Mouse (Mus musculus): ENCODE results near the gene Cnpy1. TPM values are rescaled to one million over a fixed set of nuclear protein-coding genes. Genes with fewer than 3 reads are reported as not detected.
A peak's percentile ranks its signal among the peaks of the same experiment; 100 is the strongest.

Cnpy1 gene
- total RNA-seq, 2 experiments from 2014 or later = not detected

DNA sequence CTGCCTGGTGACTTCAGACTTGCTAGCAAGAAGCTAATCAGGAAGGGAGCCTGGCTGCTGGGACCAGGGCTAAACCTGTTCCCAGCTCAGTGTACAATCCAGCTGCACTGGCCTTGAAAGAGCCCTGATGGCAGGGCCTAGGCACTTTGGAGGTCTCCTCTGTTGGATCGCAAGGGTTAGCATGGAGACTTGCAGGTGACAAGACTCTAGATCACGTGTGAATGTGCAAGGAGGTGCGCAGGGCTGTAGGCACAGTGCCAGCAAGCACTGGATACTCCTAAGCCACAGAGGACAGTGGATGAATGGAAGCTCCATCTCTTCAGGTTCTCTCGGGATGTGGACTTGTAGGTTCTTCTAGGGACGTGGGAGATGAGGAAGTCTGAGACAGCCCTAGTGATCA, 6.7 kb downstream of the Cnpy1 start:
- DNase-seq = no peak

DNA sequence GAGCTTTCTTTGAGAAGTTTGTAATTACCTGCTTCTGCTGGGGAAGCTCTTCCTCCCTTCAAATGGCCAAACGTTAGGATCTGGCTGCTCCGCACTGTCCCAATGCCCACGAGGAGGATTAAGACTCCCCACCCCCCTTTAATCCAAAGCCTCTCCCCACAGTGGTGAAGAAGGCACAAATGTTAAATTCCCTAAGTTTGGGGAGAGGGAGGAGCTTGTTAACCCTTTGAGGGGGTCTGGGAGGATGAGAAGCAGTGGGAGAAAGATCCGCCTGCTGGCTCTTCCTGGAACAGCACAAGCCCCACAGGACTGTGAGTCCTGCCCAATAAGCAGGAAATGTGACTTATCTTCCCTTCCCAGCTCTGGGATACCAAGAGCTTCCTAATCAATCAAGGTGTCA, 7.5 kb downstream of the Cnpy1 start:
- no peak for DNase-seq

GRCm38 (mm10) chr5:28237715-28238114, 7.9 kb downstream of the Cnpy1 start:
- DNase-seq = no peak

GRCm38 (mm10) chr5:28237055-28237454, 8.6 kb downstream of the Cnpy1 start:
- DNase-seq = peak; percentile 17

DNA sequence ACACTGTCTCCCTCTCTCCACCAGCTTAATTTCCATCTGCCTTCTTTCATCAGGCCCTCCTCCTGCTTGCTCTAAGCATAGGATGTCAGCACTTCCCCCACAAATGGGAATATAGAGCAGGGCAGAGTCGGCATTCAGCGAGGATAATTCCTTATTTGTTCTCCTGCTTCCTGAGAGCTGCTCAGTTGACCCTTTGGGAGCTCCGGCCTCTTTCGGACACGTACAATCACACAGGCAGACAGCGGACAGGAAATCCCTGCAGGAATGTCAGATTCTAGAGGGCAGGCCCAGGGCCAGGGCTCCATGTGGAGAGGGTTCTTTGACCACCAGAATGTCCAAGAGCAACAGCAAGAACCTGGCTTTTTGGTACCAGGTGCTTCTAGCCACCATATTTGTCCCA, 9.5 kb downstream of the Cnpy1 start:
- peak; percentile 16 for DNase-seq

DNA sequence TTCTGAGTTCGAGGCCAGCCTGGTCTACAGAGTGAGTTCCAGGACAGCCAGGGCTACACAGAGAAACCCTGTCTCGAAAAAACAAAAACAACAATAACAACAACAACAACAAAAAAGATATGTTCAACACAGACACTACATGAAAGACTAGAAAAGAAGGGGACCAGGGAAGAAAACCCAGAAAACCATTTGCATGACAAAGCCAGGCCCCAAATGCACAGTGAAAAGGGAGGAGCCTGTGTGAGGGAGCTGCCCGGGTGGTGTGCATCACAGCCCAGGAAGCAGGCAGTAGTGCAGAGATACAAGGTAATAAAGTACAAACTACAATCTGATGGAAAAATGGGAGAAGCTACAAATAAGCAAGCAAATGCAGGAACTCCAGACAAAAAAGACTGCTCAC, 13.5 kb downstream of the Cnpy1 start:
- no peak for DNase-seq

- no peak for DNase-seq
Observed at GRCm38 (mm10) chr5:28219596-28219995, 26.0 kb downstream of the Cnpy1 start.

- DNase-seq = no peak
Observed at GRCm38 (mm10) chr5:28213441-28213840, 32.2 kb downstream of the Cnpy1 start.

- DNase-seq = no peak
Observed at GRCm38 (mm10) chr5:28211651-28212310, 33.8 kb downstream of the Cnpy1 start.

DNA sequence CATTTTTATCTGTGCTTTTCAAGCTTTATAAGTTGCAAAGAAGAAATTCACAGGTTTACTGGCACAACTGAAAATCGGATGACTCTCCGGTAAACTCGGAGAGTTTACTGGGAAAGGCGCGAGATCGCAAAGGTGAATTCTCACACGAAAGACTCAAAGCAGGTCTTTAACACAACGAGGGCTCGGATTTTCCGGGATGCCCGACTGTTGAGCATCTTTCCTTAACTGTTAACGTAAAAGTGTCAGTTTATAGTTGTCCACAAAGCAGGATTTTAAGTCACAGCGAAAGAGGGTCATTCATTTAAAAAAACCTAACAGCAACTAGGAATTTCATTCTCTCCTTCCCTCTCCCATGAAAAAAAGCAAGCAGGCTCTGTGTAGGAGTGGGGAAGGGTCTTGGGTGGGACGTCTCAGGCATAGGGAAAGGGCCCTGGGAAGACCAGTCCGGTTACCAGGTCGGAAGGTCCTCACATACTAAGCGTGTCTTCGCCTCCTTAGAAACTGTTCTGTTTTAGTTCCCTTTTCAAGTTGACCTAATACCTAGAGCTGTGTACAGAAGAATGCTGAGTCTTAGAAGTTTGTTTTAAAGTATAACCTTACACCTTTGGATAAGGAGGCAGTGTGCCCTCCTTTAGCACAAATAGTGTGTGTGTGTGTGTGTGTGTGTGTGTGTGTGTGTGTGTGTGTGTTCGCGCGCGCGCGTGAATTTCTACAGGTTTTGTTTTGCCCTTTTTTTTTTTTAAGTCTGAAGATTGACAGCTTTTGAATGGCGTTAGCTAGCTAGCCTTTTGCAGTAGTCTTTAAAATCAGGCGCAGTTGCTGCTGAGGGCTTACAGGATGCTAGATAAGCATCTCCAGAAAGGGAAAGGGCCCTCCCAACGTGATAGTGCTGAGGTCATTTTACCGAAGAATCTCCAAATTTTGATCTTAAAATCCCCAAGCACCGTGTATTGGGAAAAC, 34.7 kb downstream of the Cnpy1 start:
- no peak for DNase-seq

- no peak for DNase-seq
Observed at GRCm38 (mm10) chr5:28209549-28210431, 35.8 kb downstream of the Cnpy1 start.

GRCm38 (mm10) chr5:28208726-28209520, 36.7 kb downstream of the Cnpy1 start:
- no peak for DNase-seq

GRCm38 (mm10) chr5:28207043-28207442, 38.6 kb downstream of the Cnpy1 start:
- no peak for DNase-seq

- DNase-seq = no peak
Observed at GRCm38 (mm10) chr5:28206448-28206847, 39.2 kb downstream of the Cnpy1 start.

DNA sequence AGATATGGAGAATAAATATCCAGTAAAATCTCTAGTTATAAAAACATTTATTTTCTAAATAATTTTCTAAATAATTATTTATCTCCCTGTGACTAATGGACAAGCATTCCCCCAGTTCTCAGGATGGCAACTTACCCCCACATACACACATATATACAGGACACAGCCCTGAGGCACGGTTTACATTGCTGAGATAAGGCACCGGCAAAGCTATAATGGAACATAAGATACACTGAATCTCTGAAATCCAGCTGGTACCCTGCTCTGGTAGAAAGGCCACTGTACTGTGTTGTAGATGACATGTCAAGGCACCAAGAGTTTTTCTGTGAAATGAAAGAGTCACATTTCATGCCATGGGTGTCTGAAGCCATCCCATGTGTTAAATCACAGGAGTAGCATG, 40.9 kb downstream of the Cnpy1 start:
- no peak for DNase-seq

DNA sequence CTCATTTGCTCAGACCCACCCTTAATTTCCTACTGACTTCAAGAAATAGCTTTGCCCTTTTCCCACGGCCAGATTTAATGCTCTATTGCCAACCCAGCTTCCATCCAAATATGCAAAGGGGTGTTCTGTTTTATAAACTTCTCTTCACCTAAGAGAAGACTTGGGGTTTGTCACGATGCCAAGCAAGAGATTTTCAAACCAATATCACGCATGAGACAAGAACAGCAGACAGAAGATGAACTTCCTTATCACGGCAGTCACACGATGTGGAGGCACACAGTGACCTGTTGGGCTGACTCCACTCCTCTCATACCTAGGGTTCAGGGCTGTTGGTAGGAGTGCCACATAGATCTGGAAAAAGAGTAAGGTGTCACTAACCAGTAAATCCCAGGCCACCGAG, 42.5 kb downstream of the Cnpy1 start:
- no peak for DNase-seq

- DNase-seq = no peak
Observed at GRCm38 (mm10) chr5:28199089-28199873, 46.3 kb downstream of the Cnpy1 start.

DNA sequence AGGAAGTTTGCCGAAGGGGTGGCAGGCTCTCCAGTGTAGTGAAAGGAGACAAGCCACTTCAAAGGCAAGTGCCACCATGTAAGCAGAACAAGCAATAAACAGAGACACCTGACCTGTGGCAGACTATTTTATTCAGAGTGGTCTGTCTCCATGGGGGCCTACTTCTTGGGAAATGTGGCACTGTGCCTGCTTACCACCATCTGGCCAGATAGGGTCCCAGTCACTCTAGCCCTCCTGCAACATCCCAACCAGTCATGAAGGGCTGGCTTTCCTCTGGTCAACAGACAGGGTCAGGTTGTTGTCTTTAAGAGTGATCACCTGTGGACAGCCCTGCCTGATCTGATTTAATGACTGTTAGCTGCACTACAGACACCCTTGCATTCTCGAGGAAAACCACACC, 50.1 kb downstream of the Cnpy1 start:
- no peak for DNase-seq

- DNase-seq = no peak
Observed at GRCm38 (mm10) chr5:28192099-28192454, 53.5 kb downstream of the Cnpy1 start.

DNA sequence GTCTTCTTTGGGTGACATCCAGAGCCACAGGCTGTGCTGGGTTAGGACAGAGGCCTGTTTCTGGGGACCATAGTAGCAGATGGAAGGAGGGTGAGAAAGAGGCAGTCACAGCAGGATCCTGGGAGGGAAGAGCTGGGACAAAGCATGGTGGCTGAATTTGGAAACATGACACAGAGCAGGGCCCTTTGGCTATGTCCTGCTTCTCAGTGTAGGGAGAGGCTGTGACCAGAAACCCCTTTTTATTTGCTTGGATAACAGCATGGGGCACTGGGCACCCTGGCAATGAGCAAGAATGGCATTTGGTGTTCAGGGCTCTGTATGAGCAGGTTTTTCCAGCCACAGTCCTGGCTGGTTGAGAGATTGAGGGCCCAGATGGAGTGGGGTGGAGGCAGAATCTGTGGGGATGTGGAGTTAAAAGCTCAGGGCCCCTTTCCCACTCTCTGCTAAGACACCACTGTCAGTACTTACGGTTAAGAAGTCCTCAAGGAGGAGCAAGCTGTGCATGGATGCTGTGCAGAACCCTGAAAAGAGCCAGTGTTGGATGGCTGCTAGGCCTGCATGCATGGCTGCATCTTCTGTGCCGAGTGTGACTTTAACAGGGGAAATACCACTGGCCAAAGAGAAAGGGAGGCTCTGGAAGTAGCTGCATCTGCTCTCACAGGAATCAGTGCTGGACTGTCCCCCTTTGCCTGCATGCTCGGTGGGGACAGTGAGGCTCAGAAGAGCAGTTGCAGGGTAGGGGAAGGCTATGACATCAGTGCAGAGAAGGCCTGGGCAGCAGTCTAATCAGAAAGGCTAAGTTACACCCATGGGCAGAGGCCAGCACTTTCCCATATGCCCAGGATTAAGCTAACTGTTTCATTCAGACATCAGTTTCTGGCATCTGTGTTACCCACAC, 54.2 kb downstream of the Cnpy1 start:
- no peak for DNase-seq
